Mouse (Mus musculus): ENCODE data around the gene Cab39l.

Gene Cab39l

DNA sequence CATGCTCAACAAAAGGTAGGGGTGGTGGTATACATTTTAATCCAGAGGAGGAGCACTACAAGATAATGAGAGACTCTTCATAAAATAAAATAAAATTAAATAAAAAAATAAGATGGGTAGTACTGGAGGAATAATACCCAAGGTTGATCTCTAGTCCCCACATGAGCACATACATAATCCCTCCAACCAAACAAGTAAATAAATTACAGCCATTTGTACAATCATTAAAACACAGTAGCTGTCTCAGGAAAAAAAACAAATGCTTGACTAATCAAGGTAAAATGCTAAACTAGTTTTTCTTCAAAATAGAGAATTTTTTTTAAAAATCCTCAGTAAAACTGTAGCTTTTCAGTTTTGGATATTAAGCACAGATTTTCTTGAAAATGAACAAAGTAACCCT lies 5.6 kb upstream of the Cab39l start:
- Histone ChIP-seq H3K36me3 (ENCODE audit: insufficient read depth, low read length) (no peaks in the 10 kb centered on the region), H3K9me3 (ENCODE audit: low read length) (no peaks in the 10 kb centered on the region), H3K27me3 (ENCODE audit: insufficient read depth, low read length) (no peaks in the 10 kb centered on the region), H3K4me3 (replicated peaks; ENCODE audit: low read length) (no peak overlapping the region), H3K4me1 (replicated peaks; ENCODE audit: low read depth, low read length) (peaks cover 12% of the 10 kb centered on the region)
- TF ChIP-seq NANOG (IDR thresholded peaks at IDR 0.05; ENCODE audit: borderline replicate concordance, low read length): no peak
- TF ChIP-seq POU5F1 (IDR thresholded peaks at IDR 0.05; ENCODE audit: borderline replicate concordance, low read length): no peak

DNA sequence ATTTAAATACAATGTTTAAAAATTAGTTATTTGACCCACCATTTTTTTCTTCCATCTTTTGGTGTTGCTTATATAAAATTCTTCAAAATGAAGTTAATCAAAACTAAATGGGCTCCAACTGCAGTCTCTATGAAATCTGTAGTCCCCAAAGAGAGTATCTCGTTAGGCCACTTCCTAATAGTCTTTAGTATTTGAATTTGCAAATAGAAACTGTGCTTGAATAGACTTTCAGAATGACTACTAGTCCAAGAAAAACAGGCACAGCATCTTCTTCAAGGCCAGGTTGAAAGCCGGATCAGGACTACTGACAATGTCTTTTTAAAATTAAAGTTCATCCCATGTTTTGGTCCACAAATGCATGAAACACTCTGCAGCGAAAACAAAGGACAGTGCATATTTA lies 3.4 kb upstream of the Cab39l start:
- no peak overlapping the region for H3K4me3 ChIP-seq (replicated peaks; ENCODE audit: low read length)
- H3K27me3 ChIP-seq (ENCODE audit: insufficient read depth, low read length): no peaks in the 10 kb centered on the region
- H3K9me3 ChIP-seq (ENCODE audit: low read length): no peaks in the 10 kb centered on the region
- no peaks in the 10 kb centered on the region for H3K36me3 ChIP-seq (ENCODE audit: insufficient read depth, low read length)
- TF ChIP-seq CTCF (conservative IDR thresholded peaks at IDR 0.05; ENCODE audit: low read length) (no peak), POU5F1 (IDR thresholded peaks at IDR 0.05; ENCODE audit: borderline replicate concordance, low read length) (no peak), NANOG (IDR thresholded peaks at IDR 0.05; ENCODE audit: borderline replicate concordance, low read length) (no peak)
- peaks cover 16% of the 10 kb centered on the region for H3K4me1 ChIP-seq (replicated peaks; ENCODE audit: low read depth, low read length)

DNA sequence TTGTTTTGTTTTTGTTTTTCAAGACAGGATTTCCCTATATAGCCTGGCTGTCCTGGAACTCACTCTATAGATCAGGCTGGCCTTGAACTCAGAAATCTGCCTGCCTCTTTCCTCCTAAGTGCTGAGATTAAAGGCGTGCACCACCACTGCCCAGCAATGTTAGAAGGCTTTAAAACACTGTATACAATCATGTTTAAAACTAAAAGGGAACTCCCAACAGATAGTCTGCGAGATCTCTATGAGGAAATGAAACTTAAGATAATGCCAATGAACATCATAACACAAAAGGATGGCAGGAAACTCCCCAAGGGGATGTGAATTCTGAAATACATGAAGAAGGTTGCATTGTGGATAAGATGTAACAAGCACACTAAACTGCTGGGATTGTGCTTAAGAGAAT lies 2.3 kb upstream of the Cab39l start:
- no peaks in the 10 kb centered on the region for H3K36me3 ChIP-seq (ENCODE audit: insufficient read depth, low read length)
- H3K9me3 ChIP-seq (ENCODE audit: low read length): no peaks in the 10 kb centered on the region
- no peaks in the 10 kb centered on the region for H3K27me3 ChIP-seq (ENCODE audit: insufficient read depth, low read length)
- no peak overlapping the region for H3K4me3 ChIP-seq (replicated peaks; ENCODE audit: low read length)
- TF ChIP-seq CTCF (conservative IDR thresholded peaks at IDR 0.05; ENCODE audit: low read length) (no peak), NANOG (IDR thresholded peaks at IDR 0.05; ENCODE audit: borderline replicate concordance, low read length) (no peak), POU5F1 (IDR thresholded peaks at IDR 0.05; ENCODE audit: borderline replicate concordance, low read length) (no peak)
- H3K4me1 ChIP-seq (replicated peaks; ENCODE audit: low read depth, low read length): peaks cover 16% of the 10 kb centered on the region

DNA sequence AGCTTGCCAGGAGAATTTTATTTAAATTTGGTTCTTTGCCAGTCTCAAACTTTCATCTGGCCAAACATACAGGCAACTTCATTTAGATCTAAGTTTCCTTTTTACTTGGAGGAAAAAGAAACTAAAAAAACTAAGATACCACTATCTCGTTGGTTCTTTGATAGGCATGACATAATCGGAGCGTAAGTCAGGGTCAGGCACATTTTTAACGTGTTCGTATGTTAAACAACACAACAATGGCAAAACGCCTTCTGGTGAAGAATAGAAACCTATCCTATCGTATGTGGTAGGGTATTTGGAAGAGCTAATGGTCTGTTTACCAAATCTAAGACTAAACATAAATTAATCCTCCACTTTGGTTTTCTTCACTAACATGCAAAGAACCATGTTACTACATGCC lies 733 bp upstream of the Cab39l start:
- peaks cover 16% of the 10 kb centered on the region for H3K4me1 ChIP-seq (replicated peaks; ENCODE audit: low read depth, low read length)
- H3K9me3 ChIP-seq (ENCODE audit: low read length): no peaks in the 10 kb centered on the region
- no peaks in the 10 kb centered on the region for H3K36me3 ChIP-seq (ENCODE audit: insufficient read depth, low read length)
- peak overlapping the region; percentile 93 for H3K4me3 ChIP-seq (replicated peaks; ENCODE audit: low read length)
- TF ChIP-seq POU5F1 (IDR thresholded peaks at IDR 0.05; ENCODE audit: borderline replicate concordance, low read length) (no peak), NANOG (IDR thresholded peaks at IDR 0.05; ENCODE audit: borderline replicate concordance, low read length) (no peak), CTCF (conservative IDR thresholded peaks at IDR 0.05; ENCODE audit: low read length) (no peak)
- H3K27me3 ChIP-seq (ENCODE audit: insufficient read depth, low read length): no peaks in the 10 kb centered on the region

DNA sequence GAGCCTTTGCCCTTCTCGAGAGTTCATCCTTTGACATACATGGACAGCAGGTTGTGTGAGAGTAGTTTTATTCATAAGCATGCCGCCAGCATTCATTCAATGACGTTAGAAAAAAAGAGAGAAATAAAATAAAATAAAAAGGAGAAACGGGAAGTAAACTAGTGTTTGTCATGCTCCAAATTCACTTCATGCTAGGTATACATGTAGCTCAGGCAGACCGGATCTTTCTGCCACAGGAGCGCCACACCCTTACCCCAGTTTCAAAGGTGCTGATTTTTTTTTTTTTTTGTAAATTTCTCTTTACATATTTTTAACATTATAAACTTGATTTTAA lies 667 bp downstream of the Cab39l start:
- Histone ChIP-seq H3K4me1 (replicated peaks; ENCODE audit: low read depth, low read length) (peaks cover 16% of the 10 kb centered on the region), H3K4me3 (replicated peaks; ENCODE audit: low read length) (peak overlapping the region; percentile 93), H3K36me3 (ENCODE audit: insufficient read depth, low read length) (no peaks in the 10 kb centered on the region), H3K9me3 (ENCODE audit: low read length) (no peaks in the 10 kb centered on the region), H3K27me3 (ENCODE audit: insufficient read depth, low read length) (no peaks in the 10 kb centered on the region)
- TF ChIP-seq POU5F1 (IDR thresholded peaks at IDR 0.05; ENCODE audit: borderline replicate concordance, low read length): no peak
- TF ChIP-seq NANOG (IDR thresholded peaks at IDR 0.05; ENCODE audit: borderline replicate concordance, low read length): no peak
- TF ChIP-seq CTCF (conservative IDR thresholded peaks at IDR 0.05; ENCODE audit: low read length): no peak

DNA sequence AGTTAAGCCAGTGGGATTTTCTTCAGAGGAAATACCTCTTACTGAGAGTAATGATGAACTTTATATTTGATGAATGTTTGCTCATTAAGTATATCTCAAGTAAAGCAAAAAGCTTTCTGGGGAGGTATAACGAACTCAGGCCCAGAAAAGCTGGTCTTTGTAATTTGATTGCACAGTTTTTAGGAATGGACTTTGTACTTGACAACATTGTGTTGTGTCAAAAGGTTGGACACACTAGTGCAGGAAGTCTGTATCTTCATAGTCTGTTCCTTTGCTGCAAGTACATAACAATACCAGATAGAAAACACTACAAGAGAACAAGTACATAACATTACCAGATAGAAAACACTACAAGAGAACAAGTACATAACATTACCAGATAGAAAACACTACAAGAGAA lies 4.6 kb downstream of the Cab39l start:
- Histone ChIP-seq H3K4me3 (replicated peaks; ENCODE audit: low read length) (no peak overlapping the region), H3K36me3 (ENCODE audit: insufficient read depth, low read length) (no peaks in the 10 kb centered on the region), H3K27me3 (ENCODE audit: insufficient read depth, low read length) (no peaks in the 10 kb centered on the region), H3K9me3 (ENCODE audit: low read length) (0 out of 2 replicates have a peak, but pooled peaks cover 4% of the 10 kb centered on the region), H3K4me1 (replicated peaks; ENCODE audit: low read depth, low read length) (peaks cover 5% of the 10 kb centered on the region)
- no peak for TF ChIP-seq NANOG (IDR thresholded peaks at IDR 0.05; ENCODE audit: borderline replicate concordance, low read length)
- no peak for TF ChIP-seq CTCF (conservative IDR thresholded peaks at IDR 0.05; ENCODE audit: low read length)
- no peak for TF ChIP-seq POU5F1 (IDR thresholded peaks at IDR 0.05; ENCODE audit: borderline replicate concordance, low read length)

DNA sequence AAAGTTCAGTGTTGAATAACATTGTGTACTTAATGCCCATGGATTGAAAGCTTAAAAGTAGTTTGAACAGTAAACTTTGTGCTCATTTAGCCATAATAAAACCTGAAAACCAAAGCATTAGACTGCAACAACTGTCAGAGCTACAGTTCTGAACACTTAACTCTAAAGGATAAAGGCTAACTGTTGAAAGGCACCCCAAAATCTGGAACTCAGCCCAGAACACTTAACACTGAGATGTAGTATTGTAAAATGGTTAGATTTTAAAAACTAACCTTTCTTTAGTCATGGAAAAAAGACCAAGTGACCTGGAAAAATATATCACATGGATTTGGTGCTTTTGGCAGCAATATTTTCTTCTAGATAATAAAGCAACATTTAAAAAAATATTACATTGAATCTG lies 7.2 kb downstream of the Cab39l start:
- Histone ChIP-seq H3K27me3 (ENCODE audit: insufficient read depth, low read length) (no peaks in the 10 kb centered on the region), H3K9me3 (ENCODE audit: low read length) (0 out of 2 replicates have a peak, but pooled peaks cover 4% of the 10 kb centered on the region)
- no peak for TF ChIP-seq POU5F1 (IDR thresholded peaks at IDR 0.05; ENCODE audit: borderline replicate concordance, low read length)
- no peak for TF ChIP-seq NANOG (IDR thresholded peaks at IDR 0.05; ENCODE audit: borderline replicate concordance, low read length)
- no peak for TF ChIP-seq CTCF (conservative IDR thresholded peaks at IDR 0.05; ENCODE audit: low read length)

DNA sequence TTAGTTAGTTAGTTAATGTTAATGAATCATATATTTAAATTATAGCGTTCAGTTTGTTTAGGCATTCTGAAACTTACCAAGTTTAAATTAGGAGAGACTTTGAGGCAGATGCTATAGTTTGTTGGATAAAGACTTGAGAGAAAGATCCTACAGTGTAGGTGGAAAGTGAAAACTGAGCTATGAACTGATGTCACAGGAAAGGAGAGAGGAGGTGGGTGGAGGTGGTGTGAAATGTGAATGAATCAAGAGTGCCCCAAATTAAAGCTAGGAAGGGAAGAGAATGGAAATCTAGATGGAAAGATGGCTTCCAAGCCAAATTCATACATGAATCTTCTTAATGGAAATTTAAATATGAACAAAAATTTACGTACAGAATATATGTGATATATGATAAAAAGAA lies 25.7 kb downstream of the Cab39l start:
- TF ChIP-seq POU5F1 (IDR thresholded peaks at IDR 0.05; ENCODE audit: borderline replicate concordance, low read length) (no peak), NANOG (IDR thresholded peaks at IDR 0.05; ENCODE audit: borderline replicate concordance, low read length) (no peak), CTCF (conservative IDR thresholded peaks at IDR 0.05; ENCODE audit: low read length) (no peak)
- H3K4me1 ChIP-seq (replicated peaks; ENCODE audit: low read depth, low read length): peaks cover 8% of the 10 kb centered on the region
- H3K27me3 ChIP-seq (ENCODE audit: insufficient read depth, low read length): no peaks in the 10 kb centered on the region

More for the DNA sequence above, 7.2 kb downstream of the Cab39l start:
- Histone ChIP-seq H3K4me3 (replicated peaks; ENCODE audit: low read length) (no peak overlapping the region), H3K4me1 (replicated peaks; ENCODE audit: low read depth, low read length) (no peaks in the 10 kb centered on the region), H3K36me3 (ENCODE audit: insufficient read depth, low read length) (no peaks in the 10 kb centered on the region)

DNA sequence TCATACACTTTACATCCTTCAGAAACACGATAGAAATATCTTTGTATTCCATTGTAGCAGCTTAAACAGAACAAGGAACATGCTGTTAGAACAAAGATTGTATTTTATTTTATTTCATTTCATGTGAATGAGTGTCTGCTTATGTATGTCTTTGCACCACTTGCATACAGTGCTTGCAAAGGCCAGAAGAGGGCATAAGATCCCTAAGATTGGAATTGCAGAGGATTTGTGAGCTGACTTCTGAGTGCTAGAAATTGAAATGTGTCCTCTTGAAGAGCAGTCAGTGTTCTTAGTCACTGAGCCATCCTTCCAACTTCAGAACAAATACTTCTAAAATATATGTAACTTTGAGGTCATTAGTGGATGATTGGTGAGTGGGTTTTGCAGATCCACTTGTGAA lies 27.0 kb downstream of the Cab39l start:
- Histone ChIP-seq H3K4me3 (replicated peaks; ENCODE audit: low read length) (no peak overlapping the region), H3K36me3 (ENCODE audit: insufficient read depth, low read length) (peaks cover 3% of the 10 kb centered on the region; the same call in 1 of the 2 replicates), H3K27me3 (ENCODE audit: insufficient read depth, low read length) (no peaks in the 10 kb centered on the region), H3K4me1 (replicated peaks; ENCODE audit: low read depth, low read length) (peaks cover 8% of the 10 kb centered on the region), H3K9me3 (ENCODE audit: low read length) (no peaks in the 10 kb centered on the region)
- TF ChIP-seq CTCF (conservative IDR thresholded peaks at IDR 0.05; ENCODE audit: low read length) (peak; percentile 25; the same call in 1 of the 2 replicates), POU5F1 (IDR thresholded peaks at IDR 0.05; ENCODE audit: borderline replicate concordance, low read length) (no peak)

More for the DNA sequence above, 25.7 kb downstream of the Cab39l start:
- peaks cover 10% of the 10 kb centered on the region; the same call in 1 of the 2 replicates for H3K36me3 ChIP-seq (ENCODE audit: insufficient read depth, low read length)
- no peaks in the 10 kb centered on the region for H3K9me3 ChIP-seq (ENCODE audit: low read length)
- no peak overlapping the region for H3K4me3 ChIP-seq (replicated peaks; ENCODE audit: low read length)

All from E14TG2a.4 (cell line).